Mouse (Mus musculus): Measurements from ENCODE around the gene Ano5.

Ano5 gene

DNA sequence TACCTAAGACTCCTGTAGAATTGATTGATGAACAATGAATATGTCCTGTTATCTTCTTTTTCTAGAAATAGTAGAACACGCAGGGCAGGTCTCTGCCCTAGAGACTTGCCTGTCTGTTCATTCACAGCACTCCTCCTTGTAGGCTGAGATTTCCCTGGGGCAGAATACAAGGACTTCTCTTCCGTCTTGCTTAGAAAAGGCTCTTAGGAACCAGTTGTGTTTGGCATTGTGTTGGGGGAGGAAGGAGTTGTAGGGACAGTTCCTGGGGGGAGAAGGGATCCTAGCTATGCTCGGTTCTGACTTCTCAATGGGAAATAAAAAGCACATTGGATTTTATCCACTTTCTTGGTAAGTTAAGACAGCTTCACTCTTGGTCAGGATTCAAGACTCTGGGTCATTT lies 118.4 kb downstream of the Ano5 start:
- no peak for DNase-seq (ENCODE audit: low read depth)

DNA sequence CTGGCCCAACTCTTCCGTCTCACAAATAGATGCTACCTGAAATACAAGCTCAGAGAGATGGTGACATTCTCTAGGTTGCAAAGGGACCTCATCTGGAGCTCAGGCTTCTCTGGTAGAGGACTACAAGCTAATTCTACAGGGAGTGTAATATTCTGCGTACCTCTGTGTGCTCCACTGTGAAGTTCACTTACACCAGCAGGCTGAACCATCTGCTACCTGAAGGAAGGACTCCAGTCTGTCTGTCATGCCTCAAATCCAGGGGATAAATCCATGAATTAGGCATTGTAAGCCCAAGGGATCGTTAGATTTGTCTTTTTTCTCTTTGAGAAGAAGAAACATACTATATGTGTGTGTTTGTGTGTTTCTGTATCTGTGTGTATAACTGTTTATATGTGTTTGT lies 120.3 kb downstream of the Ano5 start:
- no peak for DNase-seq (ENCODE audit: low read depth)

DNA sequence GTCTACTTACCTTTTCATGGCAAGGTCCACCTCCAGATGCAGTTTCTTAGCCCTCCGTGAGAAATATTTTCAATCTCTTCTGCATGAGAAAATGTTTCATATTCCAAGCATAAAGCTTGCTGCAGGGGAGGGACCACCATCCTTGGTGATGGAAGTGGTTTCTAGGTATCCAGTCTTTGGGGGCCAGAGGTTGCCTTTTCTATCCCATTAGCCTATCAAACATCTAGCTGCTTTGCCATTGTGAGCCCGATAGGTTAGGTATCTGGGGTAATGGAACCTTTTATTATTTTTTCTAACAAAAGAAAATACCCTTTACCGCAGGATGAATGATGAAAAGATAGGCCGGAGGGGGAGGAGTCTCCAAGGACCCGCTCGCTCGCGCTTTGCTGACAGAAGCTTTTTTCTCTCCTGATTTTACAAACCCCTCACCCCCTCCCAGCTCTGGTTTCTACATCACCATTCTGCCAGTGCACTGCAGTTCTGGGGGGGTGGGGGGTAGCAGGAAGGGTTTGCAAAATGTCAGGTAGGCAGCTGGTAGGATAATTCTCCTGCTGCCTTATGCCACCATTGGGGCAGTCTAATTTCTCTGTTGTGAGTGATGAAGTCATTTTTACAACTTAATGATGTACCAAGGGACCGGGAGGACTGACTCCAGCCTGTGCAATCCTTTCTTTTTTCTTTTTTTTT lies 121.9 kb downstream of the Ano5 start:
- DNase-seq (ENCODE audit: low read depth), result no peak

DNA sequence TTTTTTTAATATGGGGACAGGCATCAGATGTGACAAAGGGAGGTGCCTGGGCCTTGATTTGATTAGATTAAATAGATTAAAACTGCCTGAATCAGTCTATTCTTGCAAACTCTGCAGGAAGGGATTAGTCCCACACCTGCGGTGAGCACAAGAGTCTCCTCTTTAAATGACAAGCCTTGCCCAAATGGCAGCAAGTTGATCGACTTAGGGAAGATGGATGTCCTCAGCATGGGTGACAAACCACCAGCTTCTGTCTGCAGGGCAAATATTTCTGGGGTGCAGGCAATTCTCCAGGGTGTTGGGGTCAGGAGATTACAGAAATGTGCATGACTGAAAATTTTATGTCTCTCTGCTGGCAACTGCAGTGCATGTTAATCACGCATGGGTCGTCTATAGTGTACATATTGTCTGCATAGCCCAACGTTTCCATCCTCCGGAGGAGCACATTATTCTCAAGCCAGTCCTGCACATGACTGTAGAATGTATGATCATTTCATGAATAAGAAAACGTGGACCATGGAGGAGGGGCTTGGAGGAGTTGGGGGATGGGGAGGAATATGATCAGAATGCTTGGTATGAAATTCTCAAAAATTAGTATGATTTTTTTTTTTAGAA lies 122.5 kb downstream of the Ano5 start:
- no peak for DNase-seq (ENCODE audit: low read depth)

Measured in NIH3T3 (cell line).